Mouse (Mus musculus) spleen, adult 10 weeks (tissue): ENCODE data around the gene Car9. TPM values are rescaled to one million over a fixed set of nuclear protein-coding genes. Genes with fewer than 3 reads are reported as not detected.

Experiments used
- polyA plus RNA-seq: library from polyadenylated mRNA; stranded (reverse); fragments of 350-450 nt; fragmentation: Illumina TruSeq; extraction: RNeasy Lipid Tissue Mini Kit (QIAGEN cat#74804); gene quantifications from one replicate; pipeline ENCODE4 v1.2.3, GENCODE M21; 2015; ENCODE audit warnings: low replicate concordance; ENCODE audit not compliant: insufficient read depth

Car9 gene
- polyA plus RNA-seq: 2.7 TPM

DNA sequence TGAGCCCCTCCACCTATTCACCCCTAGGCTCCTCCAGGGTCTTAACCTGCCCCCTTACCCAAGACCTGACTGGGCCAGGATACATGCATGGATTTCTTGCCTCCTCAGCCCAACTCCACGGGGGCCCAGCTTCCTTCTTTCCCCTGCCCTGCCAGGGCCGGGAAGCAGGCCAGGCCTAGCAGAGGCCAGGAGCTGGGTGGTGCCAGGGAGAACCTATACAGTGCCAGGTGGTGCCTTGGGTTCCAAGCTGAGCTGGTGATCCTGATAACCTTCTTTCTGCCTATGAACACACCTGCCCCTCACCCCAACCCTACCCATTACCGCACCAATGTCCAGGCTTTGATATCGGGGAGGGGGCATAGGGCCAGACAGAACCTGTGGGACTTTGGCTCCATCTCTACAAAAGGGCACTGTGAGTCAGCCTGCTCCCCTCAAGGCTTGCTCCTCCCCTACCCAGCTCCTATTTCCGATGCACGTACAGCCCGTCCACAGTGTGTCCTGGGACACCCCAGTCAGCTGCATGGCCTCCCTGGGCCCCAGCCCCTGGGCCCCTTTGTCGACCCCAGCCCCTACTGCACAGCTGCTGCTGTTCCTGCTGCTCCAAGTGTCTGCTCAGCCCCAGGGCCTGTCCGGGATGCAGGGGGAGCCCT, at the start of gene Car9:
Gene Car9, plus strand, starts transcription at position 431 of the 650 bp plus-strand sequence.

DNA sequence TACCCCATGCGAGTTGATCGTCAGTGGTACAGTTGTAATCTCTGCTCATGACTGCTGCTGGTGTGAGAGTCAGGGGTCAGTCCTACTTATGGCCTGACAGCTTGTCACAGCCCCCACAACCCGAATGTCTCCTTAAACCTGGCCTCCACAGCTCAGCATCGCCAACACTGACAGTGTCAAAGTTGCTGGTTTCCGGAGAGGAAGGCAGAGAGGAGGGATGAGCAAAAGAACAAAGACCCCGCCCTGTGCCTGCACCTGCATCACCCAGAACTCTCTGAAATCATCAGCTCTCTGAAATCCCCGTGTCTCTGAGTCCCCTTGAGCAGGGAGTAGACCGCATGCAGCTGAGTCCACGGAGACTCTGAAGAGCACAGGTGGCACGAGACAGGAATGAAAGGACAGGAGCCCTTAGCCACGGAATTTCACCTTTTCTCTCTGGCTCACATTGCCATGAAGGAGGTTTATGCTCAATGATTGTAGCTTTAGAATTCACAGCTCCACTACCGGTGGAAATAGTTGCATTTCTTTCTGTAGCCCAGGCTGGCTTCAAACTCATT, 23.2 kb upstream of the Car9 start, which contains the start of gene Sit1:
Gene Sit1, minus strand, starts transcription at position 200 of the 557 bp plus-strand sequence.

DNA sequence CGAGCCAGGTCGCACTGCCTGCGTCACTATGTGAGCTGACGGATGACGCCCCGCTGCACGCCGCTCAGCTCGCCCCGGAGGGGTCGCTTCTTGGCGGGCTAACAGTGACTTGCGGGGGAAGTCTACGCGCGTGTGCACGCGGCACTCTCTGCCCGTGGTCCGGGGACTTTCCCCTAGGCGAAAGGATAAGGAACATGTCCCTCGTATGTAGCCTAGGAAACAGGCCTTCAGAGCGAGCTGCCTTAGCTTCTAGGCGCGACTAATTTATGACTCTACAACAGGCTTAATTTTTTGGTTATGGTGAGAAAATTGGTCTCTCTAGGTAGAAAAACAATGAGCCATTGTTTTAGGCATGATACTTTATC, 14.0 kb upstream of the Car9 start, which contains the start of gene Ccdc107:
Gene Ccdc107, plus strand, starts transcription at position 80 of the 365 bp plus-strand sequence.

GRCm38 (mm10) chr4:43499407-43500333, 7.1 kb upstream of the Car9 start, which contains the start of gene Arhgef39:
Gene Arhgef39, minus strand, starts transcription at chr4:43499695.

GRCm38 (mm10) chr4:43561997-43562768, 55.4 kb downstream of the Car9 start, which contains the start of the genes Creb3 and Tln1:
Gene Creb3, plus strand, starts transcription at chr4:43562332.
Gene Tln1, minus strand, starts transcription at chr4:43562691.

Other genes with a start within 250 kb of the Car9 start
- 0.19 TPM for gene Atp8b5, start 239.8 kb upstream of the Car9 start, polyA plus RNA-seq
- gene Rusc2, start 125.0 kb upstream of the Car9 start, polyA plus RNA-seq: 1.6 TPM
- gene Fam166b, start 77.8 kb upstream of the Car9 start, polyA plus RNA-seq: not detected
- 6.2 TPM for gene Tesk1, start 65.0 kb upstream of the Car9 start, polyA plus RNA-seq
- gene Cd72, start 52.3 kb upstream of the Car9 start, polyA plus RNA-seq: 389 TPM
- 11.4 TPM for gene Sit1, start 23.2 kb upstream of the Car9 start, polyA plus RNA-seq
- gene Ccdc107, start 14.1 kb upstream of the Car9 start, polyA plus RNA-seq: 47.6 TPM
- gene Arhgef39, start 7.3 kb upstream of the Car9 start, polyA plus RNA-seq: 9.4 TPM
- gene Tpm2, start 16.8 kb downstream of the Car9 start, polyA plus RNA-seq: 31.3 TPM
- gene Creb3, start 55.4 kb downstream of the Car9 start, polyA plus RNA-seq: 64.5 TPM
- gene Tln1, start 55.7 kb downstream of the Car9 start, polyA plus RNA-seq: 194 TPM
- 28.8 TPM for gene Rgp1, start 71.7 kb downstream of the Car9 start, polyA plus RNA-seq
- gene Gba2, start 71.9 kb downstream of the Car9 start, polyA plus RNA-seq: 24.6 TPM
- gene Msmp, start 77.5 kb downstream of the Car9 start, polyA plus RNA-seq: 0.37 TPM
- gene Npr2, start 125.0 kb downstream of the Car9 start, polyA plus RNA-seq: 10.0 TPM
- not detected for gene Spag8, start 146.6 kb downstream of the Car9 start, polyA plus RNA-seq
- gene Hint2, start 149.5 kb downstream of the Car9 start, polyA plus RNA-seq: 23.5 TPM
- gene Tmem8b, start 162.0 kb downstream of the Car9 start, polyA plus RNA-seq: 2.1 TPM
- 0.07 TPM for gene Fam221b, start 162.2 kb downstream of the Car9 start, polyA plus RNA-seq
- not detected for gene Olfr70, start 193.8 kb downstream of the Car9 start, polyA plus RNA-seq
- not detected for gene Olfr71, start 203.3 kb downstream of the Car9 start, polyA plus RNA-seq
- 0.28 TPM for gene Hrct1, start 220.2 kb downstream of the Car9 start, polyA plus RNA-seq
- gene Spaar, start 223.1 kb downstream of the Car9 start, polyA plus RNA-seq: 0.07 TPM